Mouse (Mus musculus): ENCODE measurements around the gene Esrrg. TPM values are rescaled to one million over a fixed set of nuclear protein-coding genes. Genes with fewer than 3 reads are reported as not detected.

The Esrrg gene
- total and polyA plus RNA-seq, 2 experiments from 2014 or later = 17.1 to 39.8 TPM

DNA sequence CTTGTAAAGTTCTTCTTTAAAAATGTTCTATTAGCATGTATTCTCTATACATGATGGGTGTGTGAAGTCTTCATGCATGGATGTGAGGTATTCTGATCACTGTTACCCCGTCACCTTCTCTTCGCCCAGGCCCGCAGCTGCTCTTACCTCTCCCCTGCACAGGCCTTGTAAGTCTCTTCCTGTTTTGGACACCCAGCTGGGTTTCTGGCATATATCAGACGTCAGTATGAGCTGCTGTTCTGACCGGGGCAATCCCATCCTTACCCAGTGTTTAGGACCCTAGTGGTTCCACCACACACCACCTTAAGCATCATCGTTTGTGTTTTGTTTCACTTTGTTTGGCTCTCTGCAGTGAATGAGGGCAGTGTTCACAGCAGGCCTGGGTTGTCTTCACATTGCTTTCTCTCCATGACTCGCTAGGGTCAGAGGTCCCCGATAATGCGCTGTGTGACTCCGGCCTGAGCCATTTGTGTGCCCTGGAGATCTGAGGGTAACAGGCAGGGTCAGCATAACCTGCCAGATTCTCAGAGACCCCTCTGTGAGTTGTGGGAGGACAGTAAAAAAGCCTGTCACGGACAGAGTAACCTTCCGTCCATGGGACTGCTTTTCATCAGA is 471.8 kb downstream of the Esrrg start:
- WGBS = 60% methylated on average over 12 of the region's 12 CpGs
- H3K27ac ChIP-seq (ENCODE audit: low read depth, low read length) = no peak overlapping the region
- no peak for TF ChIP-seq CTCF (IDR thresholded peaks at IDR 0.05)

DNA sequence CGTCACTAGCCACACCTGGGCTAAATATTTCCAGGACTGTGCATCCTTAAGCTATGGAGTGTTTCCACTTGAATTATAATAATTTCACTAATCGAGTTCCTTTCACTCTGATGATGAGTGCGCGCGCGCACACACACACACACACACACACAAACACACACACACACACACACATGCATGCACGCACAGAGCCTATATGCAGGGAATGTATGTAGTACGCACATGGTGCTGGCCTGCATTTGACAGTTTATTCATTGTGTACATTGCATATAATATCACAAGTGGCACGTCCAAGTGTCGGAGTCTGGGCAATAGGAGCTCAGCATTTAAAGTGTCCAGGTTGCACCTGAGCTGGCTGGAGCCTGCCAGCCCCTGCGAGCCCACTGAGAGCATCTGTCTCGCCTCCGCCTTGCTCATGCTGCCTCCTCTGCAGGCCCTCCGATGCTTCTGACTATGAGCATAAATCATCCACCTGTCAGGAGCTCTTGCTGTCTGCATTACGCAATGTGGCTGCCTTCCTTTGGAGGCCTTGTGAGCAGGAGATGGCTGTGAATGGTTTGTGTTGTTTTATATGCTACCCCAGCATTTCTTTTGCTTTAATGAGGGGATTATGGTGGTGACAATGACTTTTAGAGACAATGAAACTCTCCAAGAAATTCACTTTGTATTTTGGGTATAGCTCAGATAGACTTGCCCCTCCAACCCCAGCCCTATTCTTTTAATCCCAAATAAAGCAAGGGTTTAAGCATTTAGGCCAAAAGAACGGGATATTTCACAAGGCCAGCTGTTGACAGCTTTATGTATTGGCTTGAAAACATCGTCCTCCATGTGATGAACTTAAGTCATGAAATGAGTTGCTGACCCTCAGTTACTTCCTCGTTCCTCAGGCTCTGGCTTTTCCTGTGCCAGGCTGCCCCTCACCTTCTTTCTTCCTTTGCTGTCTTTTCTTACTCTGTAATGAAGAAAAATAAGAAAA is 474.4 kb downstream of the Esrrg start:
- no peak for ATAC-seq (ENCODE audit: low FRiP score)
- Histone ChIP-seq H3K4me2 (ENCODE audit: low read depth, low read length, poor library complexity, severe bottlenecking) (no peak overlapping the region), H3K27ac (ENCODE audit: low read depth, low read length) (no peak overlapping the region), H3K36me3 (ENCODE audit: insufficient read depth, low read length) (no peaks in the 10 kb centered on the region), H3K4me3 (ENCODE audit: low read depth, low read length) (no peak overlapping the region), H3K27me3 (ENCODE audit: insufficient read depth, low read length) (no peaks in the 10 kb centered on the region), H3K4me1 (ENCODE audit: insufficient read depth, low read length) (no peaks in the 10 kb centered on the region), H3K9me3 (ENCODE audit: low read length) (no peaks in the 10 kb centered on the region), H3K9ac (replicated peaks; ENCODE audit: low read length, poor library complexity, severe bottlenecking) (no peak overlapping the region)
- WGBS = 68% methylated on average over 18 of the region's 18 CpGs
- TF ChIP-seq CTCF (IDR thresholded peaks at IDR 0.05) = no peak
- peak; percentile 76 for DNase-seq (ENCODE audit: low spot score)

More for the DNA sequence above, 471.8 kb downstream of the Esrrg start:
- Histone ChIP-seq H3K27me3 (ENCODE audit: insufficient read depth, low read length) (no peaks in the 10 kb centered on the region), H3K9me3 (ENCODE audit: low read length) (no peaks in the 10 kb centered on the region), H3K36me3 (ENCODE audit: insufficient read depth, low read length) (no peaks in the 10 kb centered on the region), H3K4me3 (ENCODE audit: low read depth, low read length) (no peak overlapping the region), H3K4me1 (ENCODE audit: insufficient read depth, low read length) (no peaks in the 10 kb centered on the region), H3K9ac (replicated peaks; ENCODE audit: low read length, poor library complexity, severe bottlenecking) (no peak overlapping the region), H3K4me2 (ENCODE audit: low read depth, low read length, poor library complexity, severe bottlenecking) (no peak overlapping the region)
- no peak for ATAC-seq (ENCODE audit: low FRiP score)
- DNase-seq (ENCODE audit: low spot score) = no peak

DNA sequence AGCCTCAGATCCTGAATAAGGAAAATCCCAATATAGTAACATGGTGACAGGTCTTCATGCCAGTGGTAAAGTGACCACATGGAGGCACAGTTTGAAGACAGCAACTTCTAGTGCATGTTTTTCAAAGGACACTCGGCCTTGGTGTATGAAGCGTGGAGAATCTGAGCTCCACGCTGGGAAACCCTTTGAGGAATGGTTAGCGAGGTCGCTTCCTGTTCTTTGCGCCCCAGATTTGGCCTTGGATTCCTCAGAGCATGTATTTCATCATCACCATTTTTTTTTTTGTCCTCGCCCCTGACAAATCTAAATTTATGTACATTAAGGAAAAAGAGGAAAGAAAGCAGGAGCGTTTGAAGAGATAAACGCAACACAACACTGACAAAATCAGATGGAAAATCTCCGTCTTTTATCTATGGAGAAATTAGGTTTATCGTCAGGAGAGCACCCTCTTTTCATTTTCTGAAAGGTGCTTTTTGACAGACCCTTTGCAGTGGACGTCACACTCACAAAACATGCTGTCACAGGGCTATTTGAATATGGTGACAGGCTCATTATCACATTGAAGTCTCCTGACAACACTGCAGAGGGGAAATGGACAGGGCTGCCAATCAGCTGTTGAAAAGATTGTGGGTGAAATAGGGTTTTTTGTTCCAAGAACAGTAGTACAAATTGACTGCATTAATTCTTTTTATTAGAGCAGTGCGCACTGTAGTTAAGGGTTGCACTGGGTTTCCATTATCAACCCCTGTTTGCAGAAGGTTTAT is 476.7 kb downstream of the Esrrg start:
- no peaks in the 10 kb centered on the region for H3K27me3 ChIP-seq (ENCODE audit: insufficient read depth, low read length)
- peak; percentile 12; the same call in 1 of the 2 replicates for TF ChIP-seq CTCF (IDR thresholded peaks at IDR 0.05)
- H3K27ac ChIP-seq (ENCODE audit: low read depth, low read length) = no peak overlapping the region
- H3K9me3 ChIP-seq (ENCODE audit: low read length) = no peaks in the 10 kb centered on the region
- H3K4me2 ChIP-seq (ENCODE audit: low read depth, low read length, poor library complexity, severe bottlenecking) = no peak overlapping the region
- H3K36me3 ChIP-seq (ENCODE audit: insufficient read depth, low read length) = no peaks in the 10 kb centered on the region
- 43% methylated on average over 13 of the region's 13 CpGs for WGBS
- no peak overlapping the region for H3K4me3 ChIP-seq (ENCODE audit: low read depth, low read length)
- no peaks in the 10 kb centered on the region for H3K4me1 ChIP-seq (ENCODE audit: insufficient read depth, low read length)
- ATAC-seq (ENCODE audit: low FRiP score) = no peak
- DNase-seq (ENCODE audit: low spot score) = no peak
- H3K9ac ChIP-seq (replicated peaks; ENCODE audit: low read length, poor library complexity, severe bottlenecking) = no peak overlapping the region

DNA sequence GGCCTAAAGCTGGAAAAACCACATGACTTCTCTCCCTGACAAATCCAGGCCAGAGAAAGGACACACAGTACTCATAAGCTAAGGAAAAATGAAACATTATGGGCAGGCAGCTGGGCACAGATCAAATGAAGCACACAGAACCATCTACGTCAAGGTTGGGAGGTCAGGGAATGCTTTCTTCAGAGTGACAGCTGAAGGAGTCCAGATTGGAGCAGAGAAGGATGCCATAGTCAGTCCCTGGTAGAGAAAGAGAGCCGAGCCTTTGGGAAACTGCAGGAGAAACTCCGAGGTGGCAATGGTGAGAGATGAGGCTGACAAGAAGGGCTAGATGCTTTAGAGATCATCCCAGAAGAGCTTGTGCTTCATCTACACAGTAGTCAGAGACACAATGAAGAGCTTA is 485.1 kb downstream of the Esrrg start:
- TF ChIP-seq CTCF (IDR thresholded peaks at IDR 0.05) = no peak
- Histone ChIP-seq H3K9ac (replicated peaks; ENCODE audit: low read length, poor library complexity, severe bottlenecking) (no peak overlapping the region), H3K27me3 (ENCODE audit: insufficient read depth, low read length) (no peaks in the 10 kb centered on the region), H3K9me3 (ENCODE audit: low read length) (no peaks in the 10 kb centered on the region), H3K4me3 (ENCODE audit: low read depth, low read length) (no peak overlapping the region), H3K4me1 (ENCODE audit: insufficient read depth, low read length) (no peaks in the 10 kb centered on the region), H3K4me2 (ENCODE audit: low read depth, low read length, poor library complexity, severe bottlenecking) (no peak overlapping the region), H3K27ac (ENCODE audit: low read depth, low read length) (no peak overlapping the region), H3K36me3 (ENCODE audit: insufficient read depth, low read length) (no peaks in the 10 kb centered on the region)
- ATAC-seq (ENCODE audit: low FRiP score) = no peak
- 92% methylated on average over 3 of the region's 3 CpGs for WGBS
- DNase-seq (ENCODE audit: low spot score) = no peak

DNA sequence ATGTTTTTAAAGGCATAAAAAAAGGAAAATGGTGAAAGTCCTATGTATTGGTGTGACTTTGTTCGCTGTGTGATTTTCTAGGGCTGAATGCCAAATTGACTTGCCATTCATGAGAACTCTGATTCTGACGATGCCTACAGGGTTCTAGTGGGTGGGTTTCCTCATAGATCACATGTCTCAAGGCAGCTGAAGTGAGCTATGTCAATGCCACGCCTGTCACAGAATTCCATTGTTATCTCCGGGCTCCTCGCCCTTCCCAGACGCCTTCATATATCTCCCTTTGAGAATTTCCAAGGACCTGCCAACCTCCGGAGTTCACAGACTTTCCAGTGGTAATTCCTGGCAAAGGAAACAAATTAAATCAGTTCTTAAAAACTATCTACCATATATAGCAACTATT is 493.2 kb downstream of the Esrrg start:
- no peak overlapping the region for H3K4me2 ChIP-seq (ENCODE audit: low read depth, low read length, poor library complexity, severe bottlenecking)
- 54% methylated on average over 7 of the region's 7 CpGs for WGBS
- H3K27me3 ChIP-seq (ENCODE audit: insufficient read depth, low read length) = no peaks in the 10 kb centered on the region
- no peak overlapping the region for H3K4me3 ChIP-seq (ENCODE audit: low read depth, low read length)
- H3K4me1 ChIP-seq (ENCODE audit: insufficient read depth, low read length) = no peaks in the 10 kb centered on the region
- H3K36me3 ChIP-seq (ENCODE audit: insufficient read depth, low read length) = no peaks in the 10 kb centered on the region
- ATAC-seq (ENCODE audit: low FRiP score) = no peak
- DNase-seq (ENCODE audit: low spot score) = no peak
- no peak overlapping the region for H3K27ac ChIP-seq (ENCODE audit: low read depth, low read length)
- H3K9ac ChIP-seq (replicated peaks; ENCODE audit: low read length, poor library complexity, severe bottlenecking) = no peak overlapping the region
- H3K9me3 ChIP-seq (ENCODE audit: low read length) = no peaks in the 10 kb centered on the region
- no peak for TF ChIP-seq CTCF (IDR thresholded peaks at IDR 0.05)

Data from midbrain, postnatal 0 days (tissue).